Mouse (Mus musculus) liver, embryonic 14.5 days (tissue): ENCODE data around the gene Pcca. TPM values are rescaled to one million over a fixed set of nuclear protein-coding genes. Genes with fewer than 3 reads are reported as not detected.

Source experiments
- ATAC-seq: fragments of 200-750 bp; cut with Nextera tagmentation; 2 replicates; pipeline ENCODE4 v1.8.0; 2017; ENCODE audit warnings: moderate number of reproducible peaks, mild to moderate bottlenecking, moderate library complexity; ENCODE audit not compliant: insufficient read depth
- DNase-seq, 3 experiments: peaks; one replicate each; pipeline ENCODE4 v3.0.0-alpha.2; 2012 to 2013; ENCODE audit warnings: low read depth in 3 of 3, low spot score in 3 of 3
- H3K27ac ChIP-seq: fragments of 300-500 bp; sonication (generic); 2 replicates; pipeline ENCODE4 v1.5.1; 2014; ENCODE audit warnings: moderate library complexity, mild to moderate bottlenecking, control low read depth, inconsistent platforms
- H3K27me3 ChIP-seq: fragments of 300-500 bp; sonication (generic); 2 replicates; pipeline ENCODE4 v1.6.1; 2014; ENCODE audit warnings: mild to moderate bottlenecking, low read length, moderate library complexity; ENCODE audit not compliant: control insufficient read depth, insufficient read depth
- H3K36me3 ChIP-seq: fragments of 300-500 bp; sonication (generic); replicated peaks from 2 replicates; pipeline ENCODE4 v1.6.1; 2014; ENCODE audit warnings: low read depth; ENCODE audit not compliant: control insufficient read depth, insufficient read depth
- H3K4me1 ChIP-seq, 2 experiments: fragments of 200-500 bp in 1 of 2; fragments of 300-500 bp in 1 of 2; sonication (generic) in 1 of 2; replicated peaks; 2 replicates each; pipeline ENCODE4 v1.6.1; 2012 to 2014; ENCODE audit warnings: antibody characterized with exemption in 1 of 2, inconsistent platforms in 1 of 2, low read length in 1 of 2; ENCODE audit not compliant: control insufficient read depth in 2 of 2, insufficient read depth in 2 of 2
- H3K4me2 ChIP-seq: fragments of 300-500 bp; sonication (generic); 2 replicates; pipeline ENCODE4 v1.6.1; 2014; ENCODE audit warnings: low read depth, mild to moderate bottlenecking, control low read depth, moderate library complexity
- H3K4me3 ChIP-seq, 2 experiments: fragments of 200-500 bp in 1 of 2; fragments of 300-500 bp in 1 of 2; sonication (generic) in 1 of 2; 2 replicates each; pipeline ENCODE4 v1.5.1; 2012 to 2014; ENCODE audit warnings: low read depth in 2 of 2, low read length in 2 of 2, mild to moderate bottlenecking in 2 of 2, control low read depth in 1 of 2, inconsistent platforms in 1 of 2, moderate library complexity in 1 of 2; ENCODE audit not compliant: insufficient read depth in 1 of 2
- H3K9ac ChIP-seq: fragments of 300-500 bp; sonication (generic); replicated peaks from 2 replicates; pipeline ENCODE4 v1.6.1; 2014; ENCODE audit warnings: mild to moderate bottlenecking, control low read depth, moderate library complexity
- H3K9me3 ChIP-seq: fragments of 300-500 bp; sonication (generic); 2 replicates; pipeline ENCODE4 v1.6.1; 2016; ENCODE audit warnings: low read length, mixed read lengths; ENCODE audit not compliant: control insufficient read depth
- CTCF ChIP-seq: IDR thresholded peaks from 2 replicates; pipeline ENCODE4 v1.5.1; 2016; ENCODE audit warnings: antibody characterized with exemption, low read depth, control low read depth
- EP300 ChIP-seq: IDR thresholded peaks from 2 replicates; pipeline ENCODE4 v1.6.1; 2016; ENCODE audit warnings: antibody characterized with exemption, low read depth
- WGBS: fragments of 180-500 bp; shearing (Covaris S2); extraction: QIAGEN DNeasy Blood & Tissue Kit; methylation state at CpG from one replicate; pipeline ENCODE4 v1.1.7; 2014; ENCODE audit not compliant: insufficient replicate concordance; 5-methylcytosine and 5-hydroxymethylcytosine counted together
- polyA plus RNA-seq, 2 experiments: library from polyadenylated mRNA; depleted of rRNA in 1 of 2; stranded (reverse) in 1 of 2; unstranded in 1 of 2; fragments of >200 nt; fragmentation: Nextera tagmentation in 1 of 2; extraction: Ambion mirVana in 1 of 2; gene quantifications; 2 replicates each; pipeline versions ENCODE4 v1.2.1 to v1.2.3; 2012 to 2014

The Pcca gene
- polyA plus RNA-seq, 2 experiments: 8.9 to 9.8 TPM

DNA sequence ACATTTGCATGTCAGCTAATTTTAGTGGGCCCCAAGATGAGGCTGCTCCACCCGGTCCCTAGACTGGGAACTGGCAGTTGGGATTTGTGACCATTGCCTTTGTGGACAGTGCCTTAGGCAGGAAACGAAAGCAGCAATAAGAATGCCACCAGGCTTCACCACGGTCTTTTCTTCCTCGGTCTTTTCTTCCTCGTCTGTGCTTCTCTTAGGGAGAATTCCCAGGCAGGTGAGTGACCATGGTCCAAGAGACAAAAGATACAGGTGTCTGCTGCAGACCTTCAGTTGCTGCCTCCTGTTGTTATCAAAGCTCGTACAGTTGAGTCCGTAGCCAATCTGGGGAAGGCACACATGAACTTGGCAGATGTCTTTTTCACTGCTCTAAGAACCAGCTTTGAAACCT lies 346.2 kb downstream of the Pcca start:
- no peak overlapping the region for H3K4me2 ChIP-seq
- 56% methylated on average over 7 of the region's 7 CpGs for WGBS

GRCm38 (mm10) chr14:122881699-122882098 lies 347.6 kb downstream of the Pcca start:
- Histone ChIP-seq H3K9me3 (no peaks in the 10 kb centered on the region), H3K4me1 (no peaks in the 10 kb centered on the region), H3K27ac (no peak overlapping the region), H3K4me2 (no peak overlapping the region), H3K9ac (no peak overlapping the region), H3K4me3 (no peak overlapping the region), H3K27me3 (no peaks in the 10 kb centered on the region), H3K36me3 (no peaks in the 10 kb centered on the region)
- ATAC-seq (no peak), DNase-seq (no peak)
- TF ChIP-seq CTCF: no peak
- TF ChIP-seq EP300: no peak
- WGBS: 61% methylated on average over 2 of the region's 2 CpGs

More for the DNA sequence above, 346.2 kb downstream of the Pcca start:
- no peak overlapping the region for H3K4me3 ChIP-seq
- no peaks in the 10 kb centered on the region for H3K36me3 ChIP-seq
- H3K9me3 ChIP-seq: no peaks in the 10 kb centered on the region
- no peaks in the 10 kb centered on the region for H3K4me1 ChIP-seq
- H3K27me3 ChIP-seq: no peaks in the 10 kb centered on the region
- H3K9ac ChIP-seq: no peak overlapping the region
- ATAC-seq: no peak
- no peak for DNase-seq
- no peak overlapping the region for H3K27ac ChIP-seq
- TF ChIP-seq CTCF: no peak
- TF ChIP-seq EP300: no peak

DNA sequence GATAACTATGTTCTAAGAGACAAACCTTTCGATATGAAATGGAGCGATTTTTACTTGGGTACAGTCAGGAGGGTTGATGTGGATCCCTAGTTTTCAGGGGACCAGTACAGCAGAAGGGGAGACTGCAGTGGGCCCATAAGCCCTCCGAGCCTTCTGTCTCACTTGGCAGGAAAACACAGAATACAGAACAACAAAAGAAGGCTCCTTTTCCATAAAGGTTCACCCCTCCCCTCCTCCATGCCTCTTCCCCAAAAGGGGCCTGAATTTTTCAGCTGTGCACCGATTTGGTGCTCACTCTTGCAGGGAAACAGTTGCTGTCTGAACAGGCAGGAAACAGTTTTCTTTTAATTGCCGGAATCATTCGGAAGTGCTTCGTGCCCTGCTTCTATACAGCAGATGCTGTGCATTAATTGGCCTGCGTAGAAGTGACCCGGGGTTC lies 348.1 kb downstream of the Pcca start:
- Histone ChIP-seq H3K27ac (no peak overlapping the region), H3K4me2 (no peak overlapping the region), H3K9ac (no peak overlapping the region), H3K4me1 (no peaks in the 10 kb centered on the region), H3K4me3 (no peak overlapping the region), H3K9me3 (no peaks in the 10 kb centered on the region), H3K27me3 (no peaks in the 10 kb centered on the region), H3K36me3 (no peaks in the 10 kb centered on the region)
- TF ChIP-seq EP300: no peak
- no peak for TF ChIP-seq CTCF
- DNase-seq (no peak), ATAC-seq (no peak)
- WGBS: 80% methylated on average over 9 of the region's 9 CpGs

DNA sequence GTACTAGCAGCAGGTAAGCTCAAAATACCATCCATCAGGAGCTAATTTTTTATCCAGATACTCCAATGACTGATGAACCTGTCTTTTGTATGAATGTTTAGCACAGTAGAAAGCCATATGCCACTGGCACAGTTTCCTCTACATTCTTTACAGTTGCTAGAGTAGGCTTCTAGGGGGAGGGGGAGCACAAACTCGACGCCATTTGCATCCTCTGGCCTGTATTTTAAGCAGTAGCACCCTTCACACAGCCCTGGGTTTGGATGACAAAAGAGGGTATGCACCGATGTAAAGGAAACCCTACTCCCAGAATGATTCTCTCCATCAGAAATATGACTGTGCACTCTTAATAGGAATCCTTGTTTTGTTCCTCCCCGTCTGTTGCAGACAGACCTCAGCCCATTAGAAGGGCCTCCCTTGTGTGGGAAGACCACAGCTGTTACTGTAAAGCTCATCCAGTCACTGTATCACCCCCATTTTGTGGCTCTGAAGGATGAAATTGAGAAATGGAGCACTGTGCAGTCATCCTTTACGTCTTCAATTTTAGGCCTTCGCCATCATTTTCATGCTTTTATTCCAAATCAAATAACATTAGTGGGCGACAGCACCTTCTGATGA lies 348.8 kb downstream of the Pcca start:
- no peaks in the 10 kb centered on the region for H3K9me3 ChIP-seq
- WGBS: 65% methylated on average over 7 of the region's 7 CpGs

DNA sequence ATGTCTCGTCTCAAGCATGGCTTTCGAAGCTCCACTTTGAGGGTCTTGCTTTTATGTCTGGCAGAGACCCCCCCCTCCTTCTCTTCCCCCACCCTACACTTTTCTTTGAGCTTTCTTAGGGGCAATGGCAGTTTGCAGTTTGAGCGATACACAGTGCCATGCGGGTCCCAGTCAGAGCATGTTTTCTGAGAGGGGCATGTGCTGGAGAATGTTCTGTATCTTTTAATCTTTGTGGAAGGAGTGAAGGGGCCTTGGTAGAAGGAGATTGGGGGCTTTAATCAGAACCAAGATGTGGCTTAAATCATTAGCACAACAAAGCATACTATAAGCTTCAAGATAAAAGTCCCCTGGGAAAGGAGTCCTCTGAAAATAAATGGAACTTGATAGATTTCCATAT lies 349.3 kb downstream of the Pcca start:
- Histone ChIP-seq H3K4me1 (no peaks in the 10 kb centered on the region), H3K4me2 (no peak overlapping the region), H3K4me3 (no peak overlapping the region), H3K36me3 (no peaks in the 10 kb centered on the region), H3K9me3 (no peaks in the 10 kb centered on the region), H3K27ac (no peak overlapping the region), H3K9ac (no peak overlapping the region), H3K27me3 (no peaks in the 10 kb centered on the region)
- TF ChIP-seq CTCF: no peak
- no peak for TF ChIP-seq EP300
- ATAC-seq (no peak), DNase-seq (no peak)
- 68% methylated on average over 4 of the region's 4 CpGs for WGBS

More for the DNA sequence above, 348.8 kb downstream of the Pcca start:
- H3K9ac ChIP-seq: no peak overlapping the region
- H3K36me3 ChIP-seq: no peaks in the 10 kb centered on the region
- H3K27me3 ChIP-seq: no peaks in the 10 kb centered on the region
- no peak overlapping the region for H3K4me2 ChIP-seq
- no peaks in the 10 kb centered on the region for H3K4me1 ChIP-seq
- no peak overlapping the region for H3K27ac ChIP-seq
- ATAC-seq: no peak
- TF ChIP-seq EP300 (no peak), CTCF (no peak)
- DNase-seq: no peak
- H3K4me3 ChIP-seq: no peak overlapping the region
